Mouse (Mus musculus): ENCODE data around the gene Lrwd1. TPM values are rescaled to one million over a fixed set of nuclear protein-coding genes. Genes with fewer than 3 reads are reported as not detected.
A peak's percentile ranks its signal among the peaks of the same experiment; 100 is the strongest.

Gene Lrwd1
- polyA plus RNA-seq, 1 experiment from 2014 or later: 18.1 TPM

DNA sequence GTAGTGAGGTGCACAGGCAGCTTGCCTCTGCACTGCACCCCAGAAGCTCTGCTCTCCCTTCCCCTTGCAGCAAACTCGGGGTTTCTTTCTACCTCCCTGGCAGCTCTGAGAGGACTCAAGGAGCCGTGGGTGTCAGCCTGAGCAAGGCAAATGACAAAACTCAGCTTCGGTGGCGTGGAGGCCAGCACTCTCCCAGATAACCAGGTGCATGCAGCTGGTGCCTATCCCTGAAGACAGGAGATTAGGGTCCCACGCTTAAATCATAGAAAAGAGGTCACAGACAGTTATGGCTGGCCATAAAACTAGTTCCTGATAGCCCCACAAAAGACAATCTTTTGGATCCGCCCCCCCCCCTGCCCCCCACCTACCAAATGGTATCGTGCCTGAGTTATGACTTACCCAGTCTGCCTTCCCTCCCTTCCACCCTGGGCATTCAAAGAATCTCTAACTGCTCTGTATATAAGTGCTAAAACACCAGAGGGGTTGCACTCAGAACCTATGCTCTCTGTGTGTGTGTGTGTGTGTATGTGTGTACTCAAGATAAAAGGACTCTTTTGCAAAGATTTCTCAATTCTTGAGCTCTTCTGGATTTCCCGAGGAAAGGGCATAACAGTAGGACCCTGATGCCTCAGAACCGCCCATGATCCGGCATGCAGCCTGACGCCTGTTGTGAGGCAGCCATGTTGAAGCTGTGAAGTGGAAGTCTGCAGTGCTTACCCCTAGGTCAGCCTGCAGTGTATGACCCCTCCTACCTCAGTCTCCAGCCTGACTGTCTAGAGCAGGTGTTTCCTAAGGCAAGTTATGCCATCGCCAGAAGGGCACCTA lies 8.9 kb upstream of the Lrwd1 start:
- H3K27ac ChIP-seq (replicated peaks): no peak overlapping the region
- no peaks in the 10 kb centered on the region for H3K9me3 ChIP-seq
- no peak overlapping the region for H3K4me3 ChIP-seq
- peaks cover 30% of the 10 kb centered on the region for H3K36me3 ChIP-seq
- no peaks in the 10 kb centered on the region for H3K27me3 ChIP-seq (replicated peaks)
- 60% methylated on average over 12 of the region's 12 CpGs for WGBS
- no peaks in the 10 kb centered on the region for H3K4me1 ChIP-seq
- H3K9ac ChIP-seq: no peak overlapping the region
- no peak for ATAC-seq (ENCODE audit: extremely low read depth, insufficient number of reproducible peaks, low FRiP score, low TSS enrichment)
- H3K4me2 ChIP-seq: no peak overlapping the region

DNA sequence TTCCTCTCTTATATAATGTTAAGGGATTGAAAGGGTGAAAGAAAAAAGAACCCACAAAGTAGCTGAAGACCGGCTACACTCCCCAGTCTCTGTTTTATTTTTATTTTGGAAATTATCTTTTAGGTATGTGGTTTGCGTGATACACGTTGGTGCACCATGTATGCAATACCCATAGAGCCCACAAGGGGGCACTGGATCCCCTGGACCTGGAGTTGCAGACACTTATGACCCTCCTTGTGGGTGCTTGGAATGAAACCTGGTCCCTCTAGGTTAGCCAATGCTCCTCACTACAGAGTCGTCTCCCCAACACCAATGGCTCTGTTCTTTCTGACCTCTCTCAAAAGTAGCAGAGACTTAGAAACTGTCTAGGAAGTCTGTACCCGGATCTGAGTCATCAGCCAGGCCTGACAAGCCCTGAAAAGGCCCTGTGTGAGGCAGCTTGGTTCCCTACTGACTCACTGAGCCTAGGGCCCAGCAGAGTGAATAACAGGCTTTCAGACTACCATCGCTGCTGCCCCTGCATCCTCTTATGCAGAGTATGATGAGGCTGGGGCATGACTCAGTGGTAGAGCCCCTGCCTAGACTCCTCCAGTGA lies 7.4 kb upstream of the Lrwd1 start:
- Histone ChIP-seq H3K9me3 (no peaks in the 10 kb centered on the region), H3K36me3 (peaks cover 43% of the 10 kb centered on the region), H3K9ac (no peak overlapping the region), H3K27me3 (replicated peaks) (no peaks in the 10 kb centered on the region), H3K4me3 (no peak overlapping the region), H3K27ac (replicated peaks) (no peak overlapping the region), H3K4me1 (peaks cover 2% of the 10 kb centered on the region; the same call in 1 of the 2 replicates), H3K4me2 (no peak overlapping the region)
- no peak for ATAC-seq (ENCODE audit: extremely low read depth, insufficient number of reproducible peaks, low FRiP score, low TSS enrichment)
- WGBS: 82% methylated on average over 6 of the region's 6 CpGs

DNA sequence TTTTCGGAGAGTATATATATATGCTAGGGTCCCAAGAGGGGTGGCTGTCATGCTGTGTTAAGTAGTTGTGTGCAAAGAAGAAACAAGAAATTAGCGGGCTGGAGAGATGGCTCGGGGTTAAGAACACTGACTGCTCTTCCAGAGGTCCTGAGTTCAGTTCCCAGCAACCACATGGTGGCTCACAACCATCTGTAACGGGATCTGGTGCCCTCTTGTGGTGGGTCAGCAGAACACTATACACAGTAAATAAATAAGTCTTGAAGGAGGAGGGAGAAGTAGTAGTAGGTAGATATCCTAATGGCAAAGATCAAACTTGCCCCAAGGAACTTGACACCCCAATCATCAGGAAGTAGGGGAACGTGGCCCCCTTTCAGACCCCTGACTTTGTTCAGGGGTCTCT lies 6.9 kb upstream of the Lrwd1 start:
- ATAC-seq (ENCODE audit: extremely low read depth, insufficient number of reproducible peaks, low FRiP score, low TSS enrichment): no peak
- H3K9me3 ChIP-seq: no peaks in the 10 kb centered on the region
- no peaks in the 10 kb centered on the region for H3K27me3 ChIP-seq (replicated peaks)
- H3K36me3 ChIP-seq: peaks cover 47% of the 10 kb centered on the region
- no peak overlapping the region for H3K27ac ChIP-seq (replicated peaks)
- H3K4me1 ChIP-seq: peaks cover 5% of the 10 kb centered on the region; the same call in 1 of the 2 replicates
- WGBS: 83% methylated on average over 5 of the region's 5 CpGs
- no peak overlapping the region for H3K4me3 ChIP-seq
- no peak overlapping the region for H3K4me2 ChIP-seq
- no peak overlapping the region for H3K9ac ChIP-seq

DNA sequence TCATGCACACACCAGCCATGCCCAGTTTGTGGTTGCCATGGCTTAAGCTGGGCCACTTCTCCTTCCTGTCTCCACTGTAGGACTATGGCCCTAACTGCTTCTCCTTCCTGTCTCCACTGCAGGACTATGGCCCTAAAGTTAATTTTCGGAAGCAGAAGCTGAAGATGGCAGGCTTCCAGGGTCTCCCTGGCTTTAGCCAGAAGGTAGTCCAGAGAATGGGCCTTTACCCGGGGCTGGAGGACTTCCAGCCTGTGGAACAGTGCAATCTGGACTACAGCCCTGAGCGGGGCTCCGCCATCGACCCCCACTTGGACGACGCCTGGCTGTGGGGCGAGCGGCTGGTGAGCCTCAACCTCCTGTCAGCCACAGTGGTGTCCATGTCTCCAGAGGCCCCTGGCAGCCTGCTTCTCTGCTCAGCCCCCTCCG lies 4.2 kb upstream of the Lrwd1 start:
- 89% methylated on average over 10 of the region's 10 CpGs for WGBS
- Histone ChIP-seq H3K4me2 (no peak overlapping the region), H3K9ac (no peak overlapping the region), H3K4me3 (no peak overlapping the region), H3K36me3 (peaks cover 47% of the 10 kb centered on the region), H3K4me1 (peaks cover 21% of the 10 kb centered on the region), H3K9me3 (no peaks in the 10 kb centered on the region), H3K27me3 (replicated peaks) (no peaks in the 10 kb centered on the region), H3K27ac (replicated peaks) (no peak overlapping the region)
- ATAC-seq (ENCODE audit: extremely low read depth, insufficient number of reproducible peaks, low FRiP score, low TSS enrichment): no peak

DNA sequence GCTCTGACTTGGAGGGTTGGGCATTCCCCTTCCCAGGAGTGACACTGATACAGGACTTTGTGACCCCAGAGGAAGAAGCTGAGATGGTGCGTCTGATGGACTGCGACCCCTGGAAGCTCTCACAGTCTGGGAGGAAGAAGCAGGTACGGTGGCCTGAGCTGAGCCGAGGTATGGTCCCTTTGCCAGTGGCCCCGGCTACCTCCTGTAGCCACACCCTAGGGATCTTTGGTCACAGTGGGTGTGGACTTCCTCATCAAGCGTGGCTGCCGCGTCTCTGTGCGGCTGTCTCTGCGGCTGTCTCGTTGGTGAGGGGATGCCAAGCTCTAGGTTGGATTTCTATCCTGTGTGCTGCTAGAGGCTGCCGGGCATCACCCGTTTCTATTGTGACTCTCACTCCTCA lies 3.5 kb upstream of the Lrwd1 start:
- Histone ChIP-seq H3K9ac (no peak overlapping the region), H3K9me3 (no peaks in the 10 kb centered on the region), H3K36me3 (peaks cover 47% of the 10 kb centered on the region), H3K4me1 (peaks cover 27% of the 10 kb centered on the region), H3K4me3 (no peak overlapping the region), H3K27me3 (replicated peaks) (no peaks in the 10 kb centered on the region), H3K4me2 (no peak overlapping the region), H3K27ac (replicated peaks) (no peak overlapping the region)
- no peak for ATAC-seq (ENCODE audit: extremely low read depth, insufficient number of reproducible peaks, low FRiP score, low TSS enrichment)
- WGBS: 90% methylated on average over 13 of the region's 13 CpGs

DNA sequence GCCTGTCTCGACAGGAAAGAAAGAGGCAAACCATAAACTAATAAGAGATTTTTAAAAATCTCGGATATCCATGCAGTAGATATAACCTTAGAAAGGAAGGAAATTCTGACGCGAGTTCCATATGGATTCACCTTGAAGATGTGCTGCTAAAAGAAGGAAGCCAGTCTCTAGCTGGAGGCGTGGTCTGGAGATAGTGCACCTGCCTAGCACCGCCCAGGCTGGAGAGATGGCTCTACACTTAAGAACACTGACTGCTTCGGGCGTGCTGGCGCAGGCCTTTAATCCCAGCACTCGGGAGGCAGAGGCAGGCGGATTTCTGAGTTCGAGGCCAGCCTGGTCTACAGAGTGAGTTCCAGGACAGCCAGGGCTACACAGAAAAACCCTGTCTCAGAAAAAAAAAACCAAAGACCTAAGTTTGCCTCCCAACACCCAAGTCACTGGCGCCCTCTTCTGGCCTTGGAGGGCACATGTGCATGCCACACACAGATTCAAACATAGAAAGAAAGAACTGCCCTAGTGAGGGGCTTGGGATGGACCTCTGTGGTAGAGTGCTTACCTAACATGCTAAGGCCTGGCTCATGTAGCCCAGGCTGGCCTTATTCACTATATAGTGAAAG lies 1.9 kb upstream of the Lrwd1 start:
- no peak overlapping the region for H3K9ac ChIP-seq
- no peaks in the 10 kb centered on the region for H3K27me3 ChIP-seq (replicated peaks)
- peak overlapping the region; percentile 85; the same call in 1 of the 2 replicates for H3K4me2 ChIP-seq
- no peaks in the 10 kb centered on the region for H3K9me3 ChIP-seq
- H3K27ac ChIP-seq (replicated peaks): no peak overlapping the region
- 66% methylated on average over 13 of the region's 13 CpGs for WGBS
- H3K4me1 ChIP-seq: peaks cover 27% of the 10 kb centered on the region
- H3K4me3 ChIP-seq: peak overlapping the region; percentile 77; the same call in 1 of the 2 replicates
- no peak for ATAC-seq (ENCODE audit: extremely low read depth, insufficient number of reproducible peaks, low FRiP score, low TSS enrichment)
- peaks cover 59% of the 10 kb centered on the region for H3K36me3 ChIP-seq

DNA sequence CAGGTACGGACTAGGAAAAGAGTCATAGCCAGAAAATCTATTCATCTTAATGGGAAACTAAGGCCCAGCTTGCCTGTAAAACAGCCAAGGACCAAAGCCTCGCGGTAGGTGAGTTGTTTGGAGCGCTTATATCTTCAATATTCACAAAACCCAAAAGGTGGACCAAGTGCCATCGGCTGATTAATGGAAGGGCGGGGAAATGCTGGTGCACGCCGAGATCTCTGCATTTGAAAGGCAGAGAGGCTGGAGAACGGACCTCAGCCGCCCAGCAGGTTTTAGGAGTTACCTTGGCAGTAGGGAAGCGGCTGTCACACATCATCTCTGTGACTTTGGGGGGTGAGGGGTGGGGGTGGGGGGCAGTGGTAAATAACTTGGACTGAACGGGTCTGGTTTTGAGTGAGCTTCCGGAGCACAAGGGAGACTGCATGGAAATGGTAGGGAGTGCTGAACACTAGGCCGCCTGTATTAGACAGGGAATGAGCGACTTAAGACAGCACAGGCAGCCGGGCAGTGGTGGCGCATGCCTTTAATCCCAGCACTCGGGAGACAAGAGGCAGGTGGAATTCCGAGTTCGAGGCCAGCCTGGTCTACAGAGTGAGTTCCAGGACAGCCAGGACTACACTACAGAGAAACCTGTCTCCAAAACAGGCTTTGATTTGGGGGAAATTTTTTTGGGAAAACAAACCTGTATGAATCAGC lies 567 bp upstream of the Lrwd1 start:
- Histone ChIP-seq H3K4me1 (peaks cover 27% of the 10 kb centered on the region), H3K4me3 (peak overlapping the region; percentile 77), H3K36me3 (peaks cover 59% of the 10 kb centered on the region), H3K4me2 (peak overlapping the region; percentile 85), H3K27me3 (replicated peaks) (no peaks in the 10 kb centered on the region), H3K27ac (replicated peaks) (peak overlapping the region; percentile 65), H3K9me3 (no peaks in the 10 kb centered on the region), H3K9ac (peak overlapping the region; percentile 95)
- ATAC-seq (ENCODE audit: extremely low read depth, insufficient number of reproducible peaks, low FRiP score, low TSS enrichment): no peak
- 7% methylated on average over 20 of the region's 20 CpGs for WGBS

DNA sequence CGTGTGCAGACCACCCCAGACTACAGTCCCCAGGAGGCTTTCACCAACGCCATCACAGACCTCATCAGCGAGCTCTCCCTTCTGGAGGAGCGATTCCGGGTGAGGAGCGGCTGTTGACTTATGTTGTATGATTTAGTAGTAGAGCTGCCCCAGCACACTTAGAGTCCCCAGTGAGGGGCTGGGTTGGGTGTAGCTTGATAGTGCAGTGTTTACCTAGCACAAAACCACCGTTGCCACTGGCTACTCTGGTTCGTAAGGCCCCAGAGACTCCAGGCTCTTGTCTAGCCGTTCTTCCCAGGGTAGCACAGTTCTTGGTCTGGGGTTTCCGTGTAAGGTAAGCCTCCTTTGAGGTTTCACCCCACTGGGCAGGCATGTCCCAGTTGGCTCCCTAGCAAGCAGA lies 13.7 kb downstream of the Lrwd1 start:
- WGBS: 82% methylated on average over 10 of the region's 10 CpGs
- H3K4me3 ChIP-seq: no peak overlapping the region
- no peak overlapping the region for H3K27ac ChIP-seq (replicated peaks)
- no peak for ATAC-seq (ENCODE audit: extremely low read depth, insufficient number of reproducible peaks, low FRiP score, low TSS enrichment)
- H3K36me3 ChIP-seq: peaks cover 72% of the 10 kb centered on the region
- H3K9me3 ChIP-seq: no peaks in the 10 kb centered on the region
- H3K27me3 ChIP-seq (replicated peaks): no peaks in the 10 kb centered on the region
- peaks cover 12% of the 10 kb centered on the region for H3K4me1 ChIP-seq
- no peak overlapping the region for H3K9ac ChIP-seq
- no peak overlapping the region for H3K4me2 ChIP-seq

DNA sequence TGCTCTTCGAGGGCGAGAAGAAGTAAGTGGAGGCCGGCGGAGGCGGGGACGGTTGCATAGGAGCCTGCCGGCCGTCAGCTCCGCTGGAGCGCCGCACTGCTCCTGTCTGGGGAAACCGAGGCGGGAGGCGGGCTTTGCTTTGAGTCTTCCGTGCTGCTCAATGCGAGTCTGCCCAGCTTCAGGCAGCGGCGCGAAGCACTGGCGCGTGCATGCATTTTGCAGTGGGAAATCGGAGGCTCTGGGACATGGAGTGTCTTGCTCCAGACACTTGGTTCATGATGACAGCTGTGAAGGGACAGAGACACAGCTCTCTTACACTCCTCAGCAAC lies 19.1 kb downstream of the Lrwd1 start:
- Histone ChIP-seq H3K4me1 (peaks cover 22% of the 10 kb centered on the region), H3K36me3 (peaks cover 30% of the 10 kb centered on the region), H3K27ac (replicated peaks) (peak overlapping the region; percentile 55; the same call in 1 of the 2 replicates), H3K4me2 (peak overlapping the region; percentile 98), H3K9me3 (no peaks in the 10 kb centered on the region), H3K27me3 (replicated peaks) (no peaks in the 10 kb centered on the region), H3K4me3 (peak overlapping the region; percentile 99), H3K9ac (peak overlapping the region; percentile 95)
- no peak; the same call in 1 of the 2 replicates for ATAC-seq (ENCODE audit: extremely low read depth, insufficient number of reproducible peaks, low FRiP score, low TSS enrichment)
- WGBS: 0% methylated on average over 22 of the region's 22 CpGs

DNA sequence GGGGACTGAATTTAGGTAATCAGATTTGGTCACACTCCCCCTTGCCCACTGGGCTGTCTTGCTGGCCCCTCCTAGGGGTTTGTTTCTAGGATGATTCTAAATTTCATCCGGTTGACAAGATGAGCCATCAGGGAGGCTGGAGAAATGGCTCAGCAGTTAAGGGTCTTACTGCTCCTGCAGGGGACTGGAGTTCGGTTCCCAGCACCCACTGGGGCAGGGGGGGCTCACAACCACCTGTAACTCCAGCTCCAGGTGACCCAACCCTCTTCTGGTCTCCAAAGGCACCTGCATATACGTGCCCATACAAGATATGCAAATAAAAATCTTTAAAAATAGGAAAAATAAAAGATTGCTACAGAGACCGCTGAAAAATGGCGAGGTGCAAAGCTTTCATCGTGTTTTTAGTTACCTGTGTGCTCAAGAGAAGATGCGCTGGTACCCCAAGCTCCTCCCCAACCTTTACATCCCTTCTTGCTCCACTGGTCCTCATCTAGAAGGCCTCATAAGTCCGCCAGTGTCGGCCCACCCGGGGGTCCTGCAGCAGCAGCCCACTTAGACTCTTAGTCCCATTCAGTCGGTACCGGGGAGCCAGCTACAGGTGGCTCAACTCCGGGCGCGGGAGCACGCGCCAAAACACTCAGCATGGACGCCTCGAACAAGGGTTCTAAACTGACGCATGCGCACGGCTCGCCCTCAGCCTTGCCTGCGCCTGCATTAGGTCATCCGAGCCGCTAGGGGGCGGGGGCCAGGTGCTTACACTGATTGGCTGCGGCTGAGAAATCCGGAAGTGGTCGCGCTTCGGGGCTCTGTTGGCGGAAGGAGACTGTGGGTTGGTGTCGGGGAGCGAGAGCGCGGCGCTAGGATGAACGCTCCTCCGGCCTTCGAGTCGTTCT lies 19.7 kb downstream of the Lrwd1 start, which contains the start of gene Polr2j:
Gene Polr2j, plus strand, starts transcription at position 741 of the 893 bp plus-strand sequence.
- peak within 1 kb of the TSS; percentile 55; the same call in 1 of the 2 replicates for H3K27ac ChIP-seq (replicated peaks)
- 0 out of 2 replicates have a peak, but pooled peaks cover 4% of the 10 kb centered on the region for H3K27me3 ChIP-seq (replicated peaks)
- WGBS: 3% methylated on average over 42 of the region's 42 CpGs
- peak within 1 kb of the TSS; percentile 99 for H3K4me3 ChIP-seq
- no peaks in the 10 kb centered on the region for H3K9me3 ChIP-seq
- peak within 1 kb of the TSS; percentile 98 for H3K4me2 ChIP-seq
- peaks cover 22% of the 10 kb centered on the region for H3K4me1 ChIP-seq
- peak; percentile 89 for ATAC-seq (ENCODE audit: extremely low read depth, insufficient number of reproducible peaks, low FRiP score, low TSS enrichment)
- peaks cover 24% of the 10 kb centered on the region for H3K36me3 ChIP-seq
- H3K9ac ChIP-seq: peak within 1 kb of the TSS; percentile 95

All from heart, embryonic 13.5 days (tissue).